Mouse (Mus musculus) lung, adult 2 months (tissue): ENCODE data around the gene Tmem88.

Experiments used
- CTCF ChIP-seq: fragments of 200-500 bp; IDR thresholded peaks from 2 replicates; pipeline ENCODE4 v1.5.1; 2011; ENCODE audit warnings: mild to moderate bottlenecking, low read length, control low read depth; ENCODE audit not compliant: insufficient read depth
- POLR2A ChIP-seq: fragments of 200-500 bp; IDR thresholded peaks from 2 replicates; pipeline ENCODE4 v1.6.1; 2011; ENCODE audit warnings: low read depth, mild to moderate bottlenecking, control low read depth, low read length, borderline replicate concordance; ENCODE audit errors: extremely low read depth

DNA sequence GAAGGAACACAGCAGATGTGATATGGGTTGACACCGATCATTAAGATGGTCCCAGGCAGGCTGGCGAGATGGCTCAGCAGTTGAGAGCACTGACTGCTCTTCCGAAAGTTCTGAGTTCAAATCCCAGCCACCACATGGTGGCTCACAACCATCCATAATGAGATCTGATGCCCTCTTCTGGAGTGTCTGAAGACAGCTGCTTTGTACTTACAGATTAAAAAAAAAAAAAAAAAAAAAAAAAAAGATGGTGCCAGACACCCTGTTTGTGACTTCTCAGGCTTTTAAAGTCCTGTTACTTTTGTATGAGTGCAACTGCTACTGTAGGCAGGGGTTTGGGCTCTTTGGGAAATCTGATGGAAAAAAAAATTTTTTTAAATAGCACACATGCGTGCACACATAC, 9.4 kb downstream of the Tmem88 start:
- no peak for TF ChIP-seq POLR2A
- no peak for TF ChIP-seq CTCF
